Mouse (Mus musculus): Measurements from ENCODE around the gene Hoxd9. TPM values are rescaled to one million over a fixed set of nuclear protein-coding genes. Genes with fewer than 3 reads are reported as not detected.

Gene Hoxd9
- total and polyA plus RNA-seq, 3 experiments, result not detected

- TF ChIP-seq ZKSCAN1 (IDR thresholded peaks at IDR 0.05; ENCODE audit: borderline replicate concordance, low read depth, low read length) (no peak), CHD1 (IDR thresholded peaks at IDR 0.05; ENCODE audit: low read depth, low read length) (no peak), ZC3H11A (IDR thresholded peaks at IDR 0.05; ENCODE audit: low read depth, low read length) (no peak), GABPA (IDR thresholded peaks at IDR 0.05; ENCODE audit: insufficient replicate concordance, low read depth, low read length) (no peak), TBP (conservative IDR thresholded peaks at IDR 0.05; ENCODE audit: low read depth, low read length) (no peak), ETS1 (conservative IDR thresholded peaks at IDR 0.05; ENCODE audit: low read depth, low read length) (no peak), UBTF (IDR thresholded peaks at IDR 0.05; ENCODE audit: low read depth, low read length) (no peak), BHLHE40 (IDR thresholded peaks at IDR 0.05; ENCODE audit: low read depth, low read length) (no peak), MEF2A (IDR thresholded peaks at IDR 0.05; ENCODE audit: borderline replicate concordance, low read depth, low read length) (no peak), POLR2A (IDR thresholded peaks at IDR 0.05; ENCODE audit: low read depth, low read length) (no peak), JUN (IDR thresholded peaks at IDR 0.05; ENCODE audit: insufficient read depth, low read depth, low read length) (no peak), USF1 (IDR thresholded peaks at IDR 0.05; ENCODE audit: low read depth, low read length) (no peak), TCF12 (IDR thresholded peaks at IDR 0.05; ENCODE audit: low read depth, low read length) (no peak), MAZ (IDR thresholded peaks at IDR 0.05; ENCODE audit: low read depth, low read length) (no peak), IRF4 (IDR thresholded peaks at IDR 0.05; ENCODE audit: low read depth, low read length) (no peak), ELF1 (IDR thresholded peaks at IDR 0.05; ENCODE audit: low read depth, low read length) (no peak), CHD2 (IDR thresholded peaks at IDR 0.05; ENCODE audit: low read length) (no peak), ZMIZ1 (IDR thresholded peaks at IDR 0.05; ENCODE audit: low read depth, low read length) (no peak), RAD21 (IDR thresholded peaks at IDR 0.05; ENCODE audit: low read depth, low read length) (no peak)
- Histone ChIP-seq H3K4me1 (ENCODE audit: control insufficient read depth in 1 of 2, insufficient read depth in 2 of 2) (0 out of 4 replicates have a peak, but pooled peaks cover 0 to 5% of the 10 kb centered on the region in 2 experiments), H3K4me3 (replicated peaks in 1 of 3; ENCODE audit: low read depth in 2 of 3, low read length in 2 of 3, poor library complexity in 1 of 3) (no peak overlapping the region), H3K36me3 (replicated peaks in 1 of 2; ENCODE audit: control insufficient read depth in 1 of 2, insufficient read depth in 1 of 2, low read length in 1 of 2) (no peaks in the 10 kb centered on the region), H3K4me2 (ENCODE audit: insufficient read depth, low read depth, poor library complexity, severe bottlenecking) (no peak overlapping the region), H3K9me3 (replicated peaks; ENCODE audit: low read length) (peaks cover 16% of the 10 kb centered on the region), H3K27ac (ENCODE audit: insufficient read depth, low read depth) (no peak overlapping the region), H3K9ac (ENCODE audit: insufficient read depth, low read depth) (no peak overlapping the region), H3K27me3 (replicated peaks) (no peaks in the 10 kb centered on the region), H3K79me2 (replicated peaks; ENCODE audit: control insufficient read depth, extremely low read depth, insufficient read depth, poor library complexity, severe bottlenecking) (no peaks in the 10 kb centered on the region)
- dilution Hi-C loops (cut with MboI; ENCODE audit: extremely low pct_ligation_motif_present, extremely low pct_unique_long_range_greater_than_20kb, low sequenced_read_pairs) (no loop called here), in situ Hi-C loops (cut with MboI; ENCODE audit: low pct_ligation_motif_present, low pct_unique_long_range_greater_than_20kb, low sequenced_read_pairs) (loop anchor here (25.0 kb wide), 1 partner anchor 635 kb away; no protein-coding TSS in a partner anchor)
- no peak for DNase-seq (ENCODE audit: extremely low read depth)
Measured at GRCm38 (mm10) chr2:74677106-74677505, 20.4 kb upstream of the Hoxd9 start.

GRCm38 (mm10) chr2:74678891-74679595, 18.5 kb upstream of the Hoxd9 start, which contains the start of gene Hoxd11:
Gene Hoxd11, plus strand, starts transcription at chr2:74679557.
- H3K4me2 ChIP-seq (ENCODE audit: insufficient read depth, low read depth, poor library complexity, severe bottlenecking), result no peak within 1 kb of the TSS

More at GRCm38 (mm10) chr2:74678891-74679595, 18.5 kb upstream of the Hoxd9 start, which contains the start of gene Hoxd11:
- no peaks in the 10 kb centered on the region for H3K36me3 ChIP-seq (replicated peaks in 1 of 2; ENCODE audit: control insufficient read depth in 1 of 2, insufficient read depth in 1 of 2, low read length in 1 of 2)
- no peaks in the 10 kb centered on the region for H3K79me2 ChIP-seq (replicated peaks; ENCODE audit: control insufficient read depth, extremely low read depth, insufficient read depth, poor library complexity, severe bottlenecking)
- in situ Hi-C loops (cut with MboI; ENCODE audit: low pct_ligation_motif_present, low pct_unique_long_range_greater_than_20kb, low sequenced_read_pairs), result loop anchor here (25.0 kb wide), 1 partner anchor 633 kb away; no protein-coding TSS in a partner anchor
- dilution Hi-C loops (cut with MboI; ENCODE audit: extremely low pct_ligation_motif_present, extremely low pct_unique_long_range_greater_than_20kb, low sequenced_read_pairs), result no loop called here
- DNase-seq (ENCODE audit: extremely low read depth), result no peak
- no peaks in the 10 kb centered on the region for H3K27me3 ChIP-seq (replicated peaks)
- H3K27ac ChIP-seq (ENCODE audit: insufficient read depth, low read depth), result no peak within 1 kb of the TSS
- H3K4me3 ChIP-seq (replicated peaks in 1 of 3; ENCODE audit: low read depth in 2 of 3, low read length in 2 of 3, poor library complexity in 1 of 3), result no peak within 1 kb of the TSS
- peaks cover 27% of the 10 kb centered on the region for H3K9me3 ChIP-seq (replicated peaks; ENCODE audit: low read length)
- TF ChIP-seq KAT2A (IDR thresholded peaks at IDR 0.05; ENCODE audit: insufficient replicate concordance, low read length) (no peak), HCFC1 (IDR thresholded peaks at IDR 0.05; ENCODE audit: low read depth, low read length) (no peak), MAFK (IDR thresholded peaks at IDR 0.05; ENCODE audit: insufficient replicate concordance, low read length) (no peak), PAX5 (IDR thresholded peaks at IDR 0.05; ENCODE audit: low read length) (no peak), TBP (conservative IDR thresholded peaks at IDR 0.05; ENCODE audit: low read depth, low read length) (no peak), ZKSCAN1 (IDR thresholded peaks at IDR 0.05; ENCODE audit: borderline replicate concordance, low read depth, low read length) (no peak), CTCF (conservative IDR thresholded peaks at IDR 0.05 in 1 of 2, IDR thresholded peaks at IDR 0.05 in 1 of 2; ENCODE audit: low read depth in 2 of 2, low read length in 2 of 2) (no peak), ZC3H11A (IDR thresholded peaks at IDR 0.05; ENCODE audit: low read depth, low read length) (no peak), NELFE (IDR thresholded peaks at IDR 0.05; ENCODE audit: low read depth, low read length) (no peak), RCOR1 (conservative IDR thresholded peaks at IDR 0.05; ENCODE audit: low read depth, low read length) (no peak), TCF12 (IDR thresholded peaks at IDR 0.05; ENCODE audit: low read depth, low read length) (no peak), IRF4 (IDR thresholded peaks at IDR 0.05; ENCODE audit: low read depth, low read length) (no peak), MEF2A (IDR thresholded peaks at IDR 0.05; ENCODE audit: borderline replicate concordance, low read depth, low read length) (no peak), MAZ (IDR thresholded peaks at IDR 0.05; ENCODE audit: low read depth, low read length) (no peak), SMC3 (IDR thresholded peaks at IDR 0.05; ENCODE audit: low read depth, low read length) (no peak), RAD21 (IDR thresholded peaks at IDR 0.05; ENCODE audit: low read depth, low read length) (no peak), JUN (IDR thresholded peaks at IDR 0.05; ENCODE audit: insufficient read depth, low read depth, low read length) (no peak), POLR2AphosphoS2 (IDR thresholded peaks at IDR 0.05; ENCODE audit: low read depth, low read length) (no peak), JUND (conservative IDR thresholded peaks at IDR 0.05; ENCODE audit: low read depth, low read length) (no peak), CHD2 (IDR thresholded peaks at IDR 0.05; ENCODE audit: low read length) (no peak)
- no peak within 1 kb of the TSS for H3K9ac ChIP-seq (ENCODE audit: insufficient read depth, low read depth)
- no peaks in the 10 kb centered on the region for H3K4me1 ChIP-seq (ENCODE audit: control insufficient read depth in 1 of 2, insufficient read depth in 2 of 2)

All from CH12.LX (cell line).